Mouse (Mus musculus): ENCODE results near the gene Mok. TPM values are rescaled to one million over a fixed set of nuclear protein-coding genes. Genes with fewer than 3 reads are reported as not detected.

Mok gene
- polyA plus RNA-seq, 2 experiments: 4.5 to 5.4 TPM

DNA sequence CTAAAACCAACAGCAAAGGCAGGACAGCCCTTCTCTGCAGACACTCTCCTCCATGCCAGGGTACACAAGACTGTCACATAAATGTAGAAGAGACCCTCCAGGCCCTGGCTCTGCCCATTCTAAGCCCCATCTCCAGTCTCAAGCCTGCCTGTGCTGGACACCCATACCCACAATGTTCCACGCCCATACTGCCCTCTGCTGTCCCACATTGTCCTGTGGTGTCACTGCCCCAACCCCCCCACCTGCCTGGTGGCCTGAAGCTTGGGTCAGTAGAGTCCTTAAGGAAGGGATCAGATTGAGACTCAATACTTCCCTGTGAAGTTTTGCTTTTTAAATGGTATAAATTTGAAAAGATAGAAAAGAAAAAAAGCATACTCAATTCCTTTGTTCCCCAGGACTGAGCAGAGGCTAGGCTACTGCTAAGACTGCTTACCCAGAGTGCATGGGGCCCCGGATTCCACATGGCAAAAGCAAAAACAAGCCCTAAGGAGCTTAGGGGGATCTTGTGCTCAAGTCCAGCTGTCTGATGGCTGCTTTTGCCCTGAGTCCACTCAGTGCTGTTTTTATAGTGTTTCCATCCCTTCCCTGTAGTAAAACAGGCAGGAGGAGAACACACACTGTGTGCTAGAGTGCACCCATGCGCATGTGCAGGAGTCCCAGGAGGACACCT is 34.3 kb downstream of the Mok start:
- Histone ChIP-seq H3K27ac (replicated peaks; ENCODE audit: low read depth, low read length) (no peak overlapping the region), H3K4me1 (ENCODE audit: control insufficient read depth, insufficient read depth, low read length) (no peaks in the 10 kb centered on the region), H3K4me2 (replicated peaks; ENCODE audit: low read depth, low read length, severe bottlenecking) (no peak overlapping the region), H3K9me3 (ENCODE audit: control insufficient read depth, low read length) (no peaks in the 10 kb centered on the region), H3K27me3 (ENCODE audit: control insufficient read depth, insufficient read depth, low read length) (no peaks in the 10 kb centered on the region), H3K9ac (ENCODE audit: low read depth, low read length, severe bottlenecking) (no peak overlapping the region), H3K36me3 (ENCODE audit: control insufficient read depth, insufficient read depth, low read length) (peaks cover 16% of the 10 kb centered on the region), H3K4me3 (replicated peaks; ENCODE audit: low read length) (no peak overlapping the region)
- ATAC-seq (ENCODE audit: low FRiP score, low read depth) (no peak), DNase-seq (ENCODE audit: low spot score) (no peak)
- 75% methylated on average over 3 of the region's 3 CpGs for WGBS
- TF ChIP-seq POLR2A (IDR thresholded peaks at IDR 0.05; ENCODE audit: borderline replicate concordance, extremely low read depth, insufficient read depth, insufficient read length): no peak

DNA sequence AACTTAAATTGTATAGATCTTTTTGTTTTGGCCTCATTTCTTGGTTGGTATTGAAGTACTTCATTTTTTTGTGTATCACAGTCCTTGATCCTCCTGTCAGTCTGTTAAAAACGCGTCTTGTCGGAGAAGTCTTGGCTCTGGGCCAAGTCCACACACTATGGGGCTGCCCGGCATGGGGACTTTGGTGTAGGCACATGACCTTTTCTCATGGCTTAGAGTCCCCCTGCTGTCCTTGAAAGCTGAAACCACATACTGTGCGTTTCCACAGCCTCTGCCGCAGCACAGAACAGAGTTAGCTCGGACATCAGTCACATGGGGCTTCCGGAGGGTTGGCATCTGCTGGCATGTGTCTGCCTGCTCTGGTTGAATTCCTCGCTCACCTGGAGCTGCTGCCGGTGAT is 36.5 kb downstream of the Mok start:
- Histone ChIP-seq H3K27me3 (ENCODE audit: control insufficient read depth, insufficient read depth, low read length) (no peaks in the 10 kb centered on the region), H3K4me1 (ENCODE audit: control insufficient read depth, insufficient read depth, low read length) (no peaks in the 10 kb centered on the region), H3K36me3 (ENCODE audit: control insufficient read depth, insufficient read depth, low read length) (peaks cover 16% of the 10 kb centered on the region), H3K4me2 (replicated peaks; ENCODE audit: low read depth, low read length, severe bottlenecking) (no peak overlapping the region), H3K9me3 (ENCODE audit: control insufficient read depth, low read length) (no peaks in the 10 kb centered on the region), H3K27ac (replicated peaks; ENCODE audit: low read depth, low read length) (no peak overlapping the region), H3K9ac (ENCODE audit: low read depth, low read length, severe bottlenecking) (no peak overlapping the region), H3K4me3 (replicated peaks; ENCODE audit: low read length) (no peak overlapping the region)
- peak; percentile 77 for ATAC-seq (ENCODE audit: low FRiP score, low read depth)
- no peak for TF ChIP-seq POLR2A (IDR thresholded peaks at IDR 0.05; ENCODE audit: borderline replicate concordance, extremely low read depth, insufficient read depth, insufficient read length)
- WGBS: 26% methylated on average over 10 of the region's 10 CpGs
- DNase-seq (ENCODE audit: low spot score): no peak

GRCm38 (mm10) chr12:110802674-110803297 is 38.0 kb downstream of the Mok start:
- Histone ChIP-seq H3K9ac (ENCODE audit: low read depth, low read length, severe bottlenecking) (no peak overlapping the region), H3K27ac (replicated peaks; ENCODE audit: low read depth, low read length) (no peak overlapping the region), H3K9me3 (ENCODE audit: control insufficient read depth, low read length) (no peaks in the 10 kb centered on the region), H3K4me1 (ENCODE audit: control insufficient read depth, insufficient read depth, low read length) (no peaks in the 10 kb centered on the region), H3K4me2 (replicated peaks; ENCODE audit: low read depth, low read length, severe bottlenecking) (no peak overlapping the region), H3K4me3 (replicated peaks; ENCODE audit: low read length) (no peak overlapping the region), H3K36me3 (ENCODE audit: control insufficient read depth, insufficient read depth, low read length) (peaks cover 15% of the 10 kb centered on the region; the same call in 1 of the 2 replicates), H3K27me3 (ENCODE audit: control insufficient read depth, insufficient read depth, low read length) (no peaks in the 10 kb centered on the region)
- peak; percentile 58; the same call in 1 of the 2 replicates for ATAC-seq (ENCODE audit: low FRiP score, low read depth)
- no peak for DNase-seq (ENCODE audit: low spot score)
- 80% methylated on average over 5 of the region's 5 CpGs for WGBS
- no peak for TF ChIP-seq POLR2A (IDR thresholded peaks at IDR 0.05; ENCODE audit: borderline replicate concordance, extremely low read depth, insufficient read depth, insufficient read length)

GRCm38 (mm10) chr12:110801876-110802464 is 38.8 kb downstream of the Mok start:
- Histone ChIP-seq H3K4me1 (ENCODE audit: control insufficient read depth, insufficient read depth, low read length) (no peaks in the 10 kb centered on the region), H3K4me2 (replicated peaks; ENCODE audit: low read depth, low read length, severe bottlenecking) (no peak overlapping the region), H3K9me3 (ENCODE audit: control insufficient read depth, low read length) (no peaks in the 10 kb centered on the region), H3K36me3 (ENCODE audit: control insufficient read depth, insufficient read depth, low read length) (peaks cover 18% of the 10 kb centered on the region; the same call in 1 of the 2 replicates), H3K4me3 (replicated peaks; ENCODE audit: low read length) (no peak overlapping the region), H3K9ac (ENCODE audit: low read depth, low read length, severe bottlenecking) (no peak overlapping the region), H3K27ac (replicated peaks; ENCODE audit: low read depth, low read length) (no peak overlapping the region), H3K27me3 (ENCODE audit: control insufficient read depth, insufficient read depth, low read length) (no peaks in the 10 kb centered on the region)
- whole genome bisulfite sequencing: 84% methylated on average over 10 of the region's 10 CpGs
- DNase-seq (ENCODE audit: low spot score) (no peak), ATAC-seq (ENCODE audit: low FRiP score, low read depth) (no peak)
- TF ChIP-seq POLR2A (IDR thresholded peaks at IDR 0.05; ENCODE audit: borderline replicate concordance, extremely low read depth, insufficient read depth, insufficient read length): no peak

- no peak overlapping the region for H3K27ac ChIP-seq (replicated peaks; ENCODE audit: low read depth, low read length)
- H3K9me3 ChIP-seq (ENCODE audit: control insufficient read depth, low read length): no peaks in the 10 kb centered on the region
- no peak overlapping the region for H3K4me2 ChIP-seq (replicated peaks; ENCODE audit: low read depth, low read length, severe bottlenecking)
- no peak overlapping the region for H3K4me3 ChIP-seq (replicated peaks; ENCODE audit: low read length)
- no peak overlapping the region for H3K9ac ChIP-seq (ENCODE audit: low read depth, low read length, severe bottlenecking)
- DNase-seq (ENCODE audit: low spot score): no peak
- no peaks in the 10 kb centered on the region for H3K4me1 ChIP-seq (ENCODE audit: control insufficient read depth, insufficient read depth, low read length)
- 88% methylated on average over 4 of the region's 4 CpGs for WGBS
- H3K27me3 ChIP-seq (ENCODE audit: control insufficient read depth, insufficient read depth, low read length): no peaks in the 10 kb centered on the region
- TF ChIP-seq POLR2A (IDR thresholded peaks at IDR 0.05; ENCODE audit: borderline replicate concordance, extremely low read depth, insufficient read depth, insufficient read length): no peak
- ATAC-seq (ENCODE audit: low FRiP score, low read depth): no peak
- peaks cover 10% of the 10 kb centered on the region for H3K36me3 ChIP-seq (ENCODE audit: control insufficient read depth, insufficient read depth, low read length)
Observed at GRCm38 (mm10) chr12:110799226-110799625, 41.5 kb downstream of the Mok start.
